In the genomic region with DNA sequence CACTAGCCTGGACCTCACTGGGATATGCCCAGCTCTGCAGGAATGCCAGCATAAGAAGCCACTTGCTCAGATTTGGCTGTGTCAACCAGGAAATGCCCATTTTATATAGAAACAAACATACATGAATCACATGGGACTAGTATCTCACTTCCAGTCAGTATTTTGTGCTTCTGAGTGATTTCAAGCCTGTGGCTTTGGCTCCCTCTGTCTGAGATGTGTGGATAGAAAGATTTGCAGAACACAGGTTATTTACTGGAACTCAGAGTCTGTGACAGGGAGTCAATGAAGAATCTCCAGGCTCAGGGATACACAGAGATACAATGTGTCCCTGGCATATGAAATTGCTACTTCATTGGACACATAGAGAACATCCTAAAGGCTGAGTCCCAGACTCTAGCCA, we compare ENCODE assay signal across 20 mouse cellular contexts.
"Had no signal": no experiment of that assay in that cellular context is flagged by ENCODE, and none has a peak within 500 bp of the region (broad histone marks: within the 10 kb centered on the region; RNA-seq: fewer than 3 reads in every experiment).

No protein-coding gene starts in this region.

- H3K9me3 ChIP-seq: limb, embryonic 10.5 days; limb, embryonic 13.5 days; liver, embryonic 12.5 days; liver, embryonic 15.5 days; lung, embryonic 15.5 days had no signal

- H3K4me1 ChIP-seq: limb, embryonic 10.5 days; limb, embryonic 13.5 days; liver, embryonic 12.5 days; liver, embryonic 15.5 days; lung, embryonic 15.5 days; megakaryocyte, embryonic 14.5 days; midbrain, embryonic 12.5 days; neural tube, embryonic 13.5 days had no signal

- H3K27me3 ChIP-seq: limb, embryonic 13.5 days; liver, embryonic 12.5 days; liver, embryonic 15.5 days; lung, embryonic 15.5 days; megakaryocyte, embryonic 14.5 days had no signal

- H3K9ac ChIP-seq: limb, embryonic 13.5 days; liver, embryonic 12.5 days; liver, embryonic 15.5 days; lung, embryonic 15.5 days; midbrain, embryonic 12.5 days; neural tube, embryonic 13.5 days had no signal

- H3K27ac ChIP-seq: kidney, postnatal 0 days; limb, embryonic 10.5 days; limb, embryonic 13.5 days; liver, embryonic 12.5 days; liver, embryonic 15.5 days; lung, embryonic 15.5 days; midbrain, embryonic 12.5 days; neural tube, embryonic 13.5 days had no signal

- DNase-seq: kidney, adult 2 months; kidney, postnatal 25 days; liver; lung, adult 18-20 months; lung, postnatal 10 days; lung, postnatal 36 days; retina, postnatal 1 day; thymus, adult 18-20 months; thymus, postnatal 36 days had no signal

- H3K36me3 ChIP-seq: limb, embryonic 10.5 days; limb, embryonic 13.5 days; liver, embryonic 12.5 days; liver, embryonic 15.5 days; lung, embryonic 15.5 days; midbrain, embryonic 12.5 days; neural tube, embryonic 13.5 days had no signal

- H3K4me3 ChIP-seq: limb, embryonic 10.5 days; limb, embryonic 13.5 days; liver, embryonic 12.5 days; liver, embryonic 15.5 days; lung, embryonic 15.5 days; megakaryocyte, embryonic 14.5 days; midbrain, embryonic 12.5 days; myocyte; neural tube, embryonic 13.5 days had no signal

- H3K4me2 ChIP-seq: limb, embryonic 13.5 days; liver, embryonic 12.5 days; liver, embryonic 15.5 days; lung, embryonic 15.5 days; midbrain, embryonic 12.5 days; neural tube, embryonic 13.5 days had no signal

- ATAC-seq: intestine, postnatal 0 days; liver, embryonic 12.5 days had no signal
